Mouse (Mus musculus): ENCODE results near the gene Dazap1. TPM values are rescaled to one million over a fixed set of nuclear protein-coding genes. Genes with fewer than 3 reads are reported as not detected.

Dazap1 gene
- polyA plus RNA-seq, 1 experiment from 2014 or later = 43.7 TPM

- 68% methylated on average over 8 of the region's 8 CpGs for WGBS
Observed at GRCm38 (mm10) chr10:80288657-80289056, 27.4 kb downstream of the Dazap1 start.

GRCm38 (mm10) chr10:80292251-80293146, 31.2 kb downstream of the Dazap1 start, which contains the start of gene Rps15:
Gene Rps15, plus strand, starts transcription at chr10:80292453.
- Histone ChIP-seq H3K4me2 (ENCODE audit: low read length) (peak within 1 kb of the TSS; percentile 98), H3K36me3 (ENCODE audit: control insufficient read depth, insufficient read depth, low read length) (peaks cover 8% of the 10 kb centered on the region; the same call in 1 of the 2 replicates), H3K4me3 (ENCODE audit: low read depth, low read length) (peak within 1 kb of the TSS; percentile 77), H3K9me3 (replicated peaks; ENCODE audit: control insufficient read depth, low read length, poor library complexity, severe bottlenecking) (no peaks in the 10 kb centered on the region), H3K27ac (ENCODE audit: low read length) (peak within 1 kb of the TSS; percentile 89), H3K4me1 (ENCODE audit: control insufficient read depth, insufficient read depth, low read length) (peaks cover 30% of the 10 kb centered on the region), H3K27me3 (ENCODE audit: control insufficient read depth, insufficient read depth, low read depth, low read length) (no peaks in the 10 kb centered on the region), H3K9ac (ENCODE audit: low read depth, low read length) (peak within 1 kb of the TSS; percentile 88)
- under 1% methylated on average over 72 of the region's 72 CpGs for WGBS
- peak; percentile 71 for ATAC-seq

More at GRCm38 (mm10) chr10:80288657-80289056, 27.4 kb downstream of the Dazap1 start:
- no peaks in the 10 kb centered on the region for H3K27me3 ChIP-seq (ENCODE audit: control insufficient read depth, insufficient read depth, low read depth, low read length)
- no peaks in the 10 kb centered on the region for H3K9me3 ChIP-seq (replicated peaks; ENCODE audit: control insufficient read depth, low read length, poor library complexity, severe bottlenecking)
- H3K4me2 ChIP-seq (ENCODE audit: low read length) = no peak overlapping the region
- H3K9ac ChIP-seq (ENCODE audit: low read depth, low read length) = no peak overlapping the region
- no peak for ATAC-seq
- H3K4me1 ChIP-seq (ENCODE audit: control insufficient read depth, insufficient read depth, low read length) = peaks cover 10% of the 10 kb centered on the region
- H3K4me3 ChIP-seq (ENCODE audit: low read depth, low read length) = no peak overlapping the region
- no peak overlapping the region for H3K27ac ChIP-seq (ENCODE audit: low read length)
- H3K36me3 ChIP-seq (ENCODE audit: control insufficient read depth, insufficient read depth, low read length) = peaks cover 25% of the 10 kb centered on the region

GRCm38 (mm10) chr10:80293325-80293724, 32.0 kb downstream of the Dazap1 start:
- H3K4me2 ChIP-seq (ENCODE audit: low read length) = peak overlapping the region; percentile 98
- no peak for ATAC-seq
- peaks cover 38% of the 10 kb centered on the region for H3K4me1 ChIP-seq (ENCODE audit: control insufficient read depth, insufficient read depth, low read length)
- H3K27ac ChIP-seq (ENCODE audit: low read length) = no peak overlapping the region
- peak overlapping the region; percentile 77 for H3K4me3 ChIP-seq (ENCODE audit: low read depth, low read length)
- no peaks in the 10 kb centered on the region for H3K27me3 ChIP-seq (ENCODE audit: control insufficient read depth, insufficient read depth, low read depth, low read length)
- H3K9me3 ChIP-seq (replicated peaks; ENCODE audit: control insufficient read depth, low read length, poor library complexity, severe bottlenecking) = no peaks in the 10 kb centered on the region
- H3K9ac ChIP-seq (ENCODE audit: low read depth, low read length) = peak overlapping the region; percentile 88
- peaks cover 8% of the 10 kb centered on the region; the same call in 1 of the 2 replicates for H3K36me3 ChIP-seq (ENCODE audit: control insufficient read depth, insufficient read depth, low read length)
- 24% methylated on average over 14 of the region's 14 CpGs for WGBS

- H3K27ac ChIP-seq (ENCODE audit: low read length) = peak overlapping the region; percentile 99; the same call in 1 of the 2 replicates
- peaks cover 42% of the 10 kb centered on the region for H3K4me1 ChIP-seq (ENCODE audit: control insufficient read depth, insufficient read depth, low read length)
- no peak for ATAC-seq
- no peaks in the 10 kb centered on the region for H3K27me3 ChIP-seq (ENCODE audit: control insufficient read depth, insufficient read depth, low read depth, low read length)
- no peaks in the 10 kb centered on the region for H3K9me3 ChIP-seq (replicated peaks; ENCODE audit: control insufficient read depth, low read length, poor library complexity, severe bottlenecking)
- H3K4me2 ChIP-seq (ENCODE audit: low read length) = no peak overlapping the region
- peaks cover 8% of the 10 kb centered on the region; the same call in 1 of the 2 replicates for H3K36me3 ChIP-seq (ENCODE audit: control insufficient read depth, insufficient read depth, low read length)
- no peak overlapping the region for H3K9ac ChIP-seq (ENCODE audit: low read depth, low read length)
- no peak overlapping the region for H3K4me3 ChIP-seq (ENCODE audit: low read depth, low read length)
- 74% methylated on average over 4 of the region's 4 CpGs for WGBS
Observed at GRCm38 (mm10) chr10:80294311-80294710, 33.0 kb downstream of the Dazap1 start.

- 54% methylated on average over 7 of the region's 7 CpGs for WGBS
- no peak overlapping the region for H3K9ac ChIP-seq (ENCODE audit: low read depth, low read length)
- peaks cover 8% of the 10 kb centered on the region; the same call in 1 of the 2 replicates for H3K36me3 ChIP-seq (ENCODE audit: control insufficient read depth, insufficient read depth, low read length)
- H3K4me2 ChIP-seq (ENCODE audit: low read length) = no peak overlapping the region
- no peak for ATAC-seq
- no peak overlapping the region; the same call in 1 of the 2 replicates for H3K4me3 ChIP-seq (ENCODE audit: low read depth, low read length)
- no peaks in the 10 kb centered on the region for H3K9me3 ChIP-seq (replicated peaks; ENCODE audit: control insufficient read depth, low read length, poor library complexity, severe bottlenecking)
- peak overlapping the region; percentile 99 for H3K27ac ChIP-seq (ENCODE audit: low read length)
- H3K27me3 ChIP-seq (ENCODE audit: control insufficient read depth, insufficient read depth, low read depth, low read length) = no peaks in the 10 kb centered on the region
- H3K4me1 ChIP-seq (ENCODE audit: control insufficient read depth, insufficient read depth, low read length) = peaks cover 42% of the 10 kb centered on the region
Observed at GRCm38 (mm10) chr10:80294788-80295303, 33.6 kb downstream of the Dazap1 start.

- Histone ChIP-seq H3K27ac (ENCODE audit: low read length) (peak within 1 kb of the TSS; percentile 99), H3K4me2 (ENCODE audit: low read length) (peak within 1 kb of the TSS; percentile 76), H3K9ac (ENCODE audit: low read depth, low read length) (peak within 1 kb of the TSS; percentile 79), H3K36me3 (ENCODE audit: control insufficient read depth, insufficient read depth, low read length) (peaks cover 8% of the 10 kb centered on the region; the same call in 1 of the 2 replicates), H3K4me3 (ENCODE audit: low read depth, low read length) (peak within 1 kb of the TSS; percentile 51), H3K9me3 (replicated peaks; ENCODE audit: control insufficient read depth, low read length, poor library complexity, severe bottlenecking) (no peaks in the 10 kb centered on the region), H3K27me3 (ENCODE audit: control insufficient read depth, insufficient read depth, low read depth, low read length) (no peaks in the 10 kb centered on the region), H3K4me1 (ENCODE audit: control insufficient read depth, insufficient read depth, low read length) (peaks cover 42% of the 10 kb centered on the region)
- WGBS = 0% methylated on average over 26 of the region's 26 CpGs
- peak; percentile 63 for ATAC-seq
Observed at GRCm38 (mm10) chr10:80295618-80296425, 34.5 kb downstream of the Dazap1 start, which contains the start of gene Apc2. Gene Apc2, plus strand, starts transcription at chr10:80295977.

GRCm38 (mm10) chr10:80296824-80297223, 35.5 kb downstream of the Dazap1 start:
- peak overlapping the region; percentile 99 for H3K27ac ChIP-seq (ENCODE audit: low read length)
- peaks cover 8% of the 10 kb centered on the region; the same call in 1 of the 2 replicates for H3K36me3 ChIP-seq (ENCODE audit: control insufficient read depth, insufficient read depth, low read length)
- H3K4me2 ChIP-seq (ENCODE audit: low read length) = peak overlapping the region; percentile 76
- H3K4me3 ChIP-seq (ENCODE audit: low read depth, low read length) = peak overlapping the region; percentile 51
- no peak for ATAC-seq
- H3K4me1 ChIP-seq (ENCODE audit: control insufficient read depth, insufficient read depth, low read length) = peaks cover 46% of the 10 kb centered on the region
- WGBS = 74% methylated on average over 5 of the region's 5 CpGs
- peak overlapping the region; percentile 79 for H3K9ac ChIP-seq (ENCODE audit: low read depth, low read length)
- H3K9me3 ChIP-seq (replicated peaks; ENCODE audit: control insufficient read depth, low read length, poor library complexity, severe bottlenecking) = no peaks in the 10 kb centered on the region
- H3K27me3 ChIP-seq (ENCODE audit: control insufficient read depth, insufficient read depth, low read depth, low read length) = no peaks in the 10 kb centered on the region

GRCm38 (mm10) chr10:80297526-80298133, 36.3 kb downstream of the Dazap1 start:
- H3K9me3 ChIP-seq (replicated peaks; ENCODE audit: control insufficient read depth, low read length, poor library complexity, severe bottlenecking) = no peaks in the 10 kb centered on the region
- H3K36me3 ChIP-seq (ENCODE audit: control insufficient read depth, insufficient read depth, low read length) = peaks cover 14% of the 10 kb centered on the region
- H3K9ac ChIP-seq (ENCODE audit: low read depth, low read length) = peak overlapping the region; percentile 79
- H3K27me3 ChIP-seq (ENCODE audit: control insufficient read depth, insufficient read depth, low read depth, low read length) = no peaks in the 10 kb centered on the region
- H3K27ac ChIP-seq (ENCODE audit: low read length) = peak overlapping the region; percentile 99
- peaks cover 51% of the 10 kb centered on the region for H3K4me1 ChIP-seq (ENCODE audit: control insufficient read depth, insufficient read depth, low read length)
- no peak overlapping the region for H3K4me3 ChIP-seq (ENCODE audit: low read depth, low read length)
- no peak for ATAC-seq
- peak overlapping the region; percentile 95 for H3K4me2 ChIP-seq (ENCODE audit: low read length)
- WGBS = 61% methylated on average over 8 of the region's 8 CpGs

All from midbrain, embryonic 16.5 days (tissue).